Mouse (Mus musculus) small intestine, adult 2 months (tissue): Measurements from ENCODE around the gene Wfdc15b.

Source experiments
- CTCF ChIP-seq: fragments of 200-500 bp; IDR thresholded peaks from 2 replicates; pipeline ENCODE4 v1.5.1; 2012; ENCODE audit warnings: low read depth, mild to moderate bottlenecking, control low read depth, inconsistent platforms, low read length, moderate library complexity, mixed read lengths; ENCODE audit not compliant: insufficient replicate concordance, insufficient read length; ENCODE audit errors: extremely low read depth
- POLR2A ChIP-seq: fragments of 200-500 bp; IDR thresholded peaks from 2 replicates; pipeline ENCODE4 v1.6.1; 2012; ENCODE audit warnings: low read depth, mild to moderate bottlenecking, control low read depth, inconsistent platforms, low read length, moderate library complexity

- TF ChIP-seq CTCF = no peak
- TF ChIP-seq POLR2A = no peak
Measured at GRCm38 (mm10) chr2:164192279-164192678, 29.2 kb downstream of the Wfdc15b start.
